Mouse (Mus musculus): ENCODE results near the gene Rrp1b.

- TF ChIP-seq ZC3H11A (IDR thresholded peaks at IDR 0.05; ENCODE audit: low read depth, low read length), result no peak
- TF ChIP-seq CTCF (conservative IDR thresholded peaks at IDR 0.05 in 1 of 2, IDR thresholded peaks at IDR 0.05 in 1 of 2; ENCODE audit: low read depth in 2 of 2, low read length in 2 of 2), result no peak
- no peak for TF ChIP-seq KAT2A (IDR thresholded peaks at IDR 0.05; ENCODE audit: insufficient replicate concordance, low read length)
- TF ChIP-seq USF2 (conservative IDR thresholded peaks at IDR 0.05; ENCODE audit: low read depth, low read length), result no peak
Measured at GRCm38 (mm10) chr17:32099574-32099942, 63.7 kb downstream of the Rrp1b start.
